Mouse (Mus musculus) olfactory bulb, adult 2 months (tissue): ENCODE results near the gene Vtcn1. TPM values are rescaled to one million over a fixed set of nuclear protein-coding genes. Genes with fewer than 3 reads are reported as not detected.

Experiments
- H3K27ac ChIP-seq: fragments of 200-500 bp; 2 replicates; pipeline ENCODE4 v1.5.1; 2012; ENCODE audit warnings: low read depth, low read length; ENCODE audit not compliant: insufficient read depth
- H3K4me1 ChIP-seq: fragments of 200-500 bp; 2 replicates; pipeline ENCODE4 v1.6.1; 2012; ENCODE audit warnings: low read length; ENCODE audit not compliant: control insufficient read depth, insufficient read depth
- H3K4me3 ChIP-seq: fragments of 200-500 bp; 2 replicates; pipeline ENCODE4 v1.5.1; 2012; ENCODE audit warnings: mild to moderate bottlenecking, low read depth, low read length, moderate library complexity; ENCODE audit not compliant: insufficient read depth
- CTCF ChIP-seq: fragments of 200-500 bp; IDR thresholded peaks from 2 replicates; pipeline ENCODE4 v1.5.1; 2012; ENCODE audit warnings: low read depth, mild to moderate bottlenecking, low read length, moderate library complexity; ENCODE audit not compliant: insufficient read depth
- POLR2A ChIP-seq: fragments of 200-500 bp; IDR thresholded peaks from 2 replicates; pipeline ENCODE4 v1.6.1; 2012; ENCODE audit warnings: mild to moderate bottlenecking, low read depth, low read length, moderate library complexity; ENCODE audit not compliant: insufficient read depth
- WGBS: fragments of 180-500 bp; shearing (Covaris S2); methylation state at CpG from one replicate; pipeline ENCODE4 v1.1.7; 2018; 5-methylcytosine and 5-hydroxymethylcytosine counted together
- polyA plus RNA-seq: library from polyadenylated mRNA; stranded (reverse); fragments of >200 nt; gene quantifications from 2 replicates; pipeline ENCODE4 v1.2.4, GENCODE M21; 2012; ENCODE audit warnings: low replicate concordance; ENCODE audit not compliant: missing spikeins, insufficient read depth, insufficient read length

The Vtcn1 gene
- polyA plus RNA-seq: not detected in 2 replicates

DNA sequence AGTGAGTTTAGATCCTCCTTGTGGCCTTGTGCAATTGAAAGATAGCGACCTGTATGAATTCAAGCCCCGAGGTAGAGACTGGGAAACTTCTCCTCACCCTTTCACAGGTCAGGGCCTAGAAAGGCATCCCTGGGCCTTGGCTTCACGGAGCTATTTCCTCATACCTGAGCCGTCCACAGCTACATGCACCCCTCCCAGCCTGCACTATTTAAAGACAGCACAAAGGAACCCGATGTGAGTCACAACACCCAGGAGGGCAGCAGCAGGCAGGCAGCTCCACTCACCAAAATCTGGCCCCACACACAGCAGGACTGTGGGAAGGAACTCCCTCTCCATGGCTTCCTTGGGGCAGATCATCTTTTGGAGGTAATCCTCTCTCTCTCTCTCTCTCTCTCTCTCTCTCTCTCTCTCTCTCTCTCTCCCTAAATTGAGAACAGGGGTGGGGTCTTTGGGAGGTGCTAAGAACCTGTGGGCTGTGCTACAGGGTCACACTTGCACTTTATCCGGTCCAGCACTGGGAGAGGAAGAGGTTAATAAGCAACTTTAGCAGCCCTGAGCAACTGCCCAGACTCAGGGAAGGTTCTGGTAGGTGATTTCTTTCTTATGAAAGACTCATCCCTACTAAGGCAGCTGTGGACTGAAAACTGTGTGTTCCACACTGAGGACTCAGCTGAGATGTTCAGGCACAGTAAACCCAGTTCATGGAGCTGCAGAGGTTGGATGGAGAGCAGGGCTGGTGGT, at the start of gene Vtcn1:
Gene Vtcn1, plus strand, starts transcription at position 235 of the 741 bp plus-strand sequence.
- Histone ChIP-seq H3K27ac (no peak within 1 kb of the TSS), H3K4me1 (peaks cover 13% of the 10 kb centered on the region), H3K4me3 (no peak within 1 kb of the TSS)
- TF ChIP-seq POLR2A: no peak
- no peak for TF ChIP-seq CTCF
- 51% methylated on average over 6 of the region's 6 CpGs for WGBS

- Histone ChIP-seq H3K27ac (no peak overlapping the region), H3K4me3 (no peak overlapping the region), H3K4me1 (no peaks in the 10 kb centered on the region)
- WGBS: 83% methylated on average over 6 of the region's 6 CpGs
- TF ChIP-seq CTCF (no peak), POLR2A (no peak)
Measured at GRCm38 (mm10) chr3:100776967-100777366, 48.3 kb upstream of the Vtcn1 start.

- 61% methylated on average over 4 of the region's 4 CpGs for WGBS
- H3K27ac ChIP-seq: no peak overlapping the region
- TF ChIP-seq CTCF (no peak), POLR2A (no peak)
- no peak overlapping the region for H3K4me3 ChIP-seq
- no peaks in the 10 kb centered on the region for H3K4me1 ChIP-seq
Measured at GRCm38 (mm10) chr3:100777568-100777967, 47.7 kb upstream of the Vtcn1 start.

DNA sequence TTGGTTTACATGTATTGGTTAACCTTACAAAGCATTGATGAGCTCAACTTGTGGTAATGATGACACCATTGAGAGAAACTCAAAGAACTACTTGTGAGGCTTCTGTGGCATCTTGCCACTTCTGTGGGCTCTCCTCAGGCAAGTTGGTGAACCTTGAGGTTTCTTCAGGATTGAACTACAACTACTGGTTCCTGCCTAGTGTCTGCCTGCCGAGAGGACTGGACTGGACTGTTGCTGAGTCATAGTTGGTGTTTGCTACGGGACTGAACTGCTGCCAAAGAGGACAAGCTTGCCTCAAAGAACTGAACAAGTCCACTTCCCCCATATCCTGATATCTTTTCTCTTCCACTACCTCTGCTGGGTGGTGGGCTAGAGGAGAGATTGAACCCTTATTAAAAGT, 39.2 kb upstream of the Vtcn1 start:
- TF ChIP-seq POLR2A (no peak), CTCF (no peak)
- Histone ChIP-seq H3K27ac (no peak overlapping the region), H3K4me3 (no peak overlapping the region), H3K4me1 (no peaks in the 10 kb centered on the region)
- 55% methylated on average over 2 of the region's 2 CpGs for WGBS

- TF ChIP-seq CTCF: no peak
- TF ChIP-seq POLR2A: no peak
- Histone ChIP-seq H3K27ac (no peak overlapping the region), H3K4me1 (no peaks in the 10 kb centered on the region), H3K4me3 (no peak overlapping the region)
- WGBS: 94% methylated on average over 3 of the region's 3 CpGs
Measured at GRCm38 (mm10) chr3:100791670-100792069, 33.6 kb upstream of the Vtcn1 start.

DNA sequence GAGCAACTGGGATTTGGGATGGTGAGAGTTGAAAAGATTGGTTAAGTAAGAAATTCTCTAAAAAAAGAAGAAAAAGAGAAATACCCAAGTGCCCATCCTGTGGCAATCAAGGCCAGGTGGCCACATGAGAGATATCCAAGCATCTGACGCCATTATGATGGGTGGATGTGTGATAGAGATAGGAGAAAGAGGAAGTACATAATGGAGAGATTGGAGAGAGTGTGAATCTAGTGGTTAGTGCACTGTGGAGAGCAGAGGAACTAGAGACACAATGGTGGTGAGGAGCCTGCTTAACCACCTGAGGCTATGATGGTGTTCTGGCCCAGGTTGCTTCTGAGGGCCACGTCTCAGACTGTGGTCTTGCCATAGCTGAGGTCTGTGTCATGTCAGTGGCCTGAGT, 31.9 kb upstream of the Vtcn1 start:
- no peak overlapping the region for H3K4me3 ChIP-seq
- WGBS: 93% methylated on average over 2 of the region's 2 CpGs
- no peak overlapping the region for H3K27ac ChIP-seq
- TF ChIP-seq POLR2A (no peak), CTCF (no peak)
- H3K4me1 ChIP-seq: no peaks in the 10 kb centered on the region

DNA sequence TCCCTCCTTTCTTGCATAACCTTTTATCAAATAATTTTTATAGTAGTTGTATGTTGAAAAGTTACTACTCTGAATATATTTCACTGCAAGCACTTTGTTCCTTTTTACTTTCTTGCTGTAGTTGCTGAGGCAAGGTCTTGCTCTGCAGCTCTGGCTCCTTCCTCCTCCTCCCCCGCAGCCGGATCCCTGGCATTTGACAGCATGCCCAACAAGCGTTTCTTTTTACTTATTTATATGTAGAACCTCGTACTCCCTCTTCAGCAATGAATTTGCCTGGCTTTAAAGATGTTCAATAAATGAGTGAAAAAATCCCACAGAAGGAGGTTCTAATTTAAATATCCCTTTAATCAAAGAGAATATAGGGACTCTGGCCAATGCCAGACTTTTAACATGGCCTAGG, 28.7 kb upstream of the Vtcn1 start:
- WGBS: 33% methylated on average over 4 of the region's 4 CpGs
- H3K4me3 ChIP-seq: no peak overlapping the region
- TF ChIP-seq CTCF (no peak), POLR2A (no peak)
- no peak overlapping the region for H3K27ac ChIP-seq
- H3K4me1 ChIP-seq: no peaks in the 10 kb centered on the region

DNA sequence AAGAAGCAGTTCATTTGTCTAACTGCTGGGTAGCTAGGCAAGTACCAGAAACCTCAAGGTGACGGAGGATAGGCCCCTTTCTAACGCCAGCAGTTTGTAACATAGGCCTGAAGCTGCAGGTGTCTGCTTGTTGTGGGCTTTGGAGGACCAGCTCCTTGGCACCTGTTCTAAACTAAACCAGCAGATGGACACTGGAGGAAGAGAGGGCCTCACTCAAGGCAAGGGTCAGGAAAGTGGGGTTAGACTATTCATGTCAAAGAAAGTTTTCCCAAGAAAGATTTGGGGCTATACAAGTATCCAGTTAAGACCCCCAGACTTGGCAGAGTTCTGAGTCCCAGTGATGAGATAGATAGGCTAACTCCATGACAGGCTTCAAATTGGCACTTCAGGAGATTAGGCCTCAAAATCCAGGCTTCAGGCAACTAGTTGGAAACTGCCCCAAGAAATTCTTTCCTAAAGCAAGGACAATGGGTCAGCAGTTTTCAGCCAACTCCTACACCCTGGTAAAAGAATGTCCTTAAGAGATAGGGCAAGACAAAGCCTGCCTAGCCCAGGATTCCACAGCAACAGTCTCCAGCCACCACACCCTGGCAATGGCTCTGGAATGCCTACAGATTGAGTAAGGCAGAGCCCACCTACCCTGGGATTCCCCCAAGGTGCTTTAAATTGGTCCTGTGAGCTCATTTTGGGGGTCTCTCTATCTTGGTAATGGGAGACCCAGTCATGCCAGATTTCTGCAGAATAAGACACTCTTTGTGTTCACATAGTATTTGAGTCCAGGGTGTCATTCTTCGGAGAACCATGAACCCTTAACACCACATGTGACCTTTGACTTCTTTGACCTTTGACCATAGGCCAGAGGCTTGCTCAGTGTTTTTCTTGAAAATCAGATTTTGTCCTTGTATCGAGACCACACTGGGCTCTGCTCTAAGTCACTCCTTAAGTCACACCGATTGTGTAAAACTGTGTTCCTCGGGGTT, 27.8 kb upstream of the Vtcn1 start:
- WGBS: 90% methylated on average over 6 of the region's 6 CpGs
- Histone ChIP-seq H3K4me3 (no peak overlapping the region), H3K4me1 (no peaks in the 10 kb centered on the region), H3K27ac (no peak overlapping the region)
- TF ChIP-seq CTCF (no peak), POLR2A (no peak)

DNA sequence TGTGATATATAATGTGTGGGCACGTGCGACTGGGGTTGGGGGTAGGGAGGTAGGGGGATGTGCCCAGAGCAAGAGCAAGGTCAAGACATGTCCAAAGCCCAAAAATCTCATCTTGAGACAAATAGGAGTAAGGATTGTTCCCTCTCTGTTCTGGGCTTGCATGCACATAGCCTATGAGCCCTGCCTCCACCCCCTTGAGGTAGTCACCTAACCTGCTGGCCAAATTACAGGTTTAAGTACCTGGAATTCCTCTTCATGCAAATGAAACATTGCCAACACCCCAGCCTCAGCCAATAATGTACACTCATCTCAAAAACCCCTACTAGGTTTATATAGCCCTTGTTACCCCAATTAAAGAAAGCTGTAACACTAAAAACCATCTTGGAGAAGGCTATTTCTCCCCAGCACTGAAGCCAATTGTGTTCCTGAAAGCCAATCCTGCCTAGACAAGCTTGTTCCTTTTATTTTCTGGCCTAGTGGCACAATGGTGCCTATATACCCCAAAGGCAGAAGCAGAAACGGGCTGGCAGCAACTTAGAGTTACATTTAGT, 26.3 kb upstream of the Vtcn1 start:
- H3K4me1 ChIP-seq: no peaks in the 10 kb centered on the region
- H3K27ac ChIP-seq: no peak overlapping the region
- H3K4me3 ChIP-seq: no peak overlapping the region
- TF ChIP-seq CTCF (no peak), POLR2A (no peak)
- 92% methylated on average over 3 of the region's 3 CpGs for WGBS
